Mouse (Mus musculus): ENCODE measurements around the gene Gm5862. TPM values are rescaled to one million over a fixed set of nuclear protein-coding genes. Genes with fewer than 3 reads are reported as not detected.

Gene Gm5862
- polyA plus RNA-seq, 1 experiment from 2014 or later = 0.13 TPM

Other genes starting within 250 kb of the Gm5862 start
- 0.07 TPM in 1 of 2 replicates, not detected in the other for gene Gm21663, start 80.5 kb downstream of the Gm5862 start, polyA plus RNA-seq (2014; fragmentation: Nextera tagmentation; extraction: Ambion mirVana)
- 0.12 TPM in 1 of 2 replicates, not detected in the other for gene Gm21671, start 68.5 kb downstream of the Gm5862 start, polyA plus RNA-seq (2014; fragmentation: Nextera tagmentation; extraction: Ambion mirVana)
- not detected in 2 replicates for gene Gm21680, start 50.3 kb downstream of the Gm5862 start, polyA plus RNA-seq (2014; fragmentation: Nextera tagmentation; extraction: Ambion mirVana)
- 0.11 TPM in 1 of 2 replicates, not detected in the other for gene Gm21698, start 34.3 kb downstream of the Gm5862 start, polyA plus RNA-seq (2014; fragmentation: Nextera tagmentation; extraction: Ambion mirVana)
- 0.21 TPM in 1 of 2 replicates, not detected in the other for gene Gm1979, start 18.1 kb downstream of the Gm5862 start, polyA plus RNA-seq (2014; fragmentation: Nextera tagmentation; extraction: Ambion mirVana)
- gene Speer4a, start 16.6 kb upstream of the Gm5862 start, polyA plus RNA-seq (2014; fragmentation: Nextera tagmentation; extraction: Ambion mirVana) = 0.08 TPM in 1 of 2 replicates, not detected in the other
- gene Gm7347, start 35.7 kb upstream of the Gm5862 start, polyA plus RNA-seq (2014; fragmentation: Nextera tagmentation; extraction: Ambion mirVana) = 0.07 TPM in 1 of 2 replicates, not detected in the other
- gene Gm10471, start 66.4 kb upstream of the Gm5862 start, polyA plus RNA-seq (2014; fragmentation: Nextera tagmentation; extraction: Ambion mirVana) = not detected in 2 replicates
- not detected in 2 replicates for gene 5031410I06Rik, start 82.4 kb upstream of the Gm5862 start, polyA plus RNA-seq (2014; fragmentation: Nextera tagmentation; extraction: Ambion mirVana)
- gene Gm10220, start 98.5 kb upstream of the Gm5862 start, polyA plus RNA-seq (2014; fragmentation: Nextera tagmentation; extraction: Ambion mirVana) = 0.12 TPM in 1 of 2 replicates, not detected in the other
- 0.11 TPM in 1 of 2 replicates, not detected in the other for gene Gm7361, start 234.8 kb upstream of the Gm5862 start, polyA plus RNA-seq (2014; fragmentation: Nextera tagmentation; extraction: Ambion mirVana)